Mouse (Mus musculus) hindbrain, embryonic 12.5 days (tissue): ENCODE data around the gene Nktr. TPM values are rescaled to one million over a fixed set of nuclear protein-coding genes. Genes with fewer than 3 reads are reported as not detected.

Source experiments
- ATAC-seq: fragments of 200-750 bp; cut with Nextera tagmentation; 2 replicates; pipeline ENCODE4 v1.8.0; 2017; ENCODE audit warnings: moderate TSS enrichment; ENCODE audit not compliant: low FRiP score
- H3K27ac ChIP-seq: fragments of 300-500 bp; sonication (generic); 2 replicates; pipeline ENCODE4 v1.5.1; 2016; ENCODE audit warnings: mild to moderate bottlenecking
- H3K27me3 ChIP-seq: fragments of 300-500 bp; sonication (generic); 2 replicates; pipeline ENCODE4 v1.6.1; 2016; ENCODE audit warnings: mild to moderate bottlenecking
- H3K36me3 ChIP-seq: fragments of 300-500 bp; sonication (generic); 2 replicates; pipeline ENCODE4 v1.6.1; 2016; ENCODE audit warnings: mild to moderate bottlenecking
- H3K4me1 ChIP-seq: fragments of 300-500 bp; sonication (generic); 2 replicates; pipeline ENCODE4 v1.6.1; 2016
- H3K4me2 ChIP-seq: fragments of 300-500 bp; sonication (generic); replicated peaks from 2 replicates; pipeline ENCODE4 v1.6.1; 2016; ENCODE audit warnings: mild to moderate bottlenecking
- H3K4me3 ChIP-seq: fragments of 300-500 bp; sonication (generic); 2 replicates; pipeline ENCODE4 v1.5.1; 2016; ENCODE audit warnings: mild to moderate bottlenecking
- H3K9ac ChIP-seq: fragments of 300-500 bp; sonication (generic); 2 replicates; pipeline ENCODE4 v1.6.1; 2016; ENCODE audit warnings: mild to moderate bottlenecking, moderate library complexity
- H3K9me3 ChIP-seq: fragments of 300-500 bp; sonication (generic); replicated peaks from 2 replicates; pipeline ENCODE4 v1.6.1; 2016; ENCODE audit warnings: mild to moderate bottlenecking
- WGBS: fragments of 180-500 bp; shearing (Covaris S2); methylation state at CpG from one replicate; pipeline ENCODE4 v1.1.7; 2016; 5-methylcytosine and 5-hydroxymethylcytosine counted together
- polyA plus RNA-seq: library from polyadenylated mRNA; unstranded; fragments of >200 nt; fragmentation: Nextera tagmentation; extraction: Ambion mirVana; gene quantifications from 2 replicates; pipeline ENCODE4 v1.2.1, GENCODE M21; 2016

Gene Nktr
- polyA plus RNA-seq, 1 experiment from 2014 or later = 77.5 TPM

DNA sequence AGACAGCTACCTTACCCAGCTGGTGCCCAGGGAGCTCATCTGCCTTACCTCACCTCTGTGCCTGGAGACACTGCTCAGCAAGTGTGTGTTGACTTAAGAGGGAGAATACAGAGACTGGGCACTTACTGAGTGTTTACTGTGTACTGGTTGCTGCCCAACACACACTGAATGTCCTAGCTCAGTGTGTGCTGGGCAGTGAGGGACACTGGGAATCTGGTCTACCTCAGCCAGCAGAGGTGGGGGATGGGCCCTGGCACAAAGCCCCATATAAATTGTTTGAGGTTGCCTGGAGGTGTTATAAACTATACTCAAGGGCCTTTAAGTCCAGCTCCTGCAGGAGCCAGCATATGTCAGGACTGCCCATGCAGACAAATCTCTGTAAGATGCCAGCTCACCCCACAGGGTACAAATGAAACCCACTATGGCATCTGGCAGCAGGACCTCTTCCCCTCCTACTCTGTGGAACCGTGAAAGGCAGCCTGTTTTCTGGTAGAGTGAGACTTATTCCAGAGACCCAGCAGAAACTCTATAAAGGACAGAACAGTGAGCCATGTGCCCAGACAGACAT lies 76.1 kb downstream of the Nktr start:
- Histone ChIP-seq H3K4me1 (peaks cover 14% of the 10 kb centered on the region; the same call in 1 of the 2 replicates), H3K36me3 (no peaks in the 10 kb centered on the region), H3K4me3 (no peak overlapping the region), H3K4me2 (no peak overlapping the region), H3K9ac (peak overlapping the region; percentile 18; the same call in 1 of the 2 replicates), H3K9me3 (no peaks in the 10 kb centered on the region), H3K27ac (no peak overlapping the region), H3K27me3 (0 out of 2 replicates have a peak, but pooled peaks cover 5% of the 10 kb centered on the region)
- no peak for ATAC-seq
- 67% methylated on average over 1 of the region's 1 CpGs for WGBS

DNA sequence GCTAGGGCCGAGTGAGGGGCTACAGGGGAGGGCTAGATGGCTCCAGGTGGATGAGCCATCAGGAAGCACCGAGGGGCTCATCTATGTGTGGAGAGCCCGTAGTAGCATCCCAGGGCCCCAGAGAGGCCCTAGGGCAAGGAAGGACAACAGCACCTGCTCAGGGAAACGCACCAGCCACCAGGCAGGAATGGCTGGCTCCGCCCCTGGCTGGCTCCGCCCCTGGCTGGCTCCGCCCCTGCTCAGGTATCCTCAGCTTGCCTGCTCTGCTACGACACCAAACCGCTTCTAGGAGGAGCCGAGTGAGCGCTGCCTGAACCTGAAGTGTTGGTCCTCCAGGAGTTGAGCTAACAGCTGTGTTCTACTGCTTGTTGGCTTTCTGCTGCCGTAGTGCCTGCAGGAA lies 78.8 kb downstream of the Nktr start:
- H3K9ac ChIP-seq = no peak overlapping the region
- H3K4me3 ChIP-seq = no peak overlapping the region
- ATAC-seq = no peak

DNA sequence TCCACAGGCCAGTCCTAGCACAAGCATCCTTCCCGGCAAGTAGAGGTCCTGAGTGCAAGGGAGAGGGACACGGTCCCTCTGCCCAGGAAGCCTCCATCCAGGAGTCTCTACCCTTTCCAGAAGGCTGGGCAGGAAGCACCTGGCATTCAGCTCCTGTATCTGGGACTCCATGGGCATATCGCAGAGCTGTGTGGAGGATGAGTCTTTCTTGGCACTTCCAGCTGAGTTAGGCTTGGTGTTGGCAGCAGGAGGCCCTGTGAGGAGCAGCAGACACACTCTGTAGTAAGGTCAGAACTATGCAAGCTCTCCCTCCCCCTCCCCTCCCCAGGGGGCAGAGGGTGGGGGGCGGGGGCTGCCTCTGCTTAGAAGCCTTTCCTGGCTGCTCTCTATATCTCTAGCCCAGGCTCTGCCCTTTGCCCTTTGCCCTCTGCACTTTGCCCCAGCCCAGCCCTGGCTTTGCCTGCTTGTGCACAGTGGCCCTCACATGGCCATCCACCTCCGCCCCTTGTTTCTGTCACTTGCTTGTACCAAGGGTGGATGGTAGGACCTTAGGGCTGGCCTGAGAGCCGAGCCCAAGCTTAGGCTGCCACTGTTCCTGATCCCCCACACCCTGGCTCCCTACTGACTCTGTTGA lies 80.0 kb downstream of the Nktr start:
- ATAC-seq = no peak
- H3K27ac ChIP-seq = no peak overlapping the region
- H3K36me3 ChIP-seq = no peaks in the 10 kb centered on the region
- H3K4me2 ChIP-seq = no peak overlapping the region
- H3K4me1 ChIP-seq = peaks cover 14% of the 10 kb centered on the region; the same call in 1 of the 2 replicates
- no peaks in the 10 kb centered on the region for H3K9me3 ChIP-seq
- no peak overlapping the region for H3K9ac ChIP-seq
- no peaks in the 10 kb centered on the region for H3K27me3 ChIP-seq
- 33% methylated on average over 6 of the region's 6 CpGs for WGBS
- H3K4me3 ChIP-seq = no peak overlapping the region

More for the DNA sequence above, 78.8 kb downstream of the Nktr start:
- Histone ChIP-seq H3K27ac (no peak overlapping the region), H3K27me3 (no peaks in the 10 kb centered on the region), H3K36me3 (no peaks in the 10 kb centered on the region), H3K4me1 (peaks cover 14% of the 10 kb centered on the region; the same call in 1 of the 2 replicates), H3K4me2 (no peak overlapping the region), H3K9me3 (no peaks in the 10 kb centered on the region)
- WGBS = 28% methylated on average over 12 of the region's 12 CpGs

GRCm38 (mm10) chr9:121802747-121803146 lies 83.8 kb downstream of the Nktr start:
- Histone ChIP-seq H3K9ac (no peak overlapping the region), H3K27me3 (no peaks in the 10 kb centered on the region), H3K9me3 (no peaks in the 10 kb centered on the region), H3K4me2 (no peak overlapping the region), H3K27ac (no peak overlapping the region), H3K4me1 (peaks cover 21% of the 10 kb centered on the region), H3K4me3 (no peak overlapping the region), H3K36me3 (no peaks in the 10 kb centered on the region)
- no peak for ATAC-seq
- 64% methylated on average over 7 of the region's 7 CpGs for WGBS

Other genes with a start within 250 kb of the Nktr start
- 0.88 and 1.2 TPM in 2 replicates for gene Cck, start 223.5 kb upstream of the Nktr start, polyA plus RNA-seq
- 0.33 TPM in 1 of 2 replicates, not detected in the other for gene Lyzl4, start 77.1 kb upstream of the Nktr start, polyA plus RNA-seq
- 0.44 and 0.66 TPM in 2 replicates for gene Vipr1, start 76.5 kb upstream of the Nktr start, polyA plus RNA-seq
- 25.9 and 28.7 TPM in 2 replicates for gene Sec22c, start 13.7 kb upstream of the Nktr start, polyA plus RNA-seq
- gene Ss18l2, start 8.8 kb upstream of the Nktr start, polyA plus RNA-seq = 103 and 130 TPM in 2 replicates
- gene Zfp651, start 40.2 kb downstream of the Nktr start, polyA plus RNA-seq = 11.6 and 12.4 TPM in 2 replicates
- gene Klhl40, start 58.4 kb downstream of the Nktr start, polyA plus RNA-seq = 0.48 and 2.7 TPM in 2 replicates
- 0.13 and 0.15 TPM in 2 replicates for gene Hhatl, start 73.3 kb downstream of the Nktr start, polyA plus RNA-seq
- 2.9 and 4.4 TPM in 2 replicates for gene Ccdc13, start 120.3 kb downstream of the Nktr start, polyA plus RNA-seq
- 139 and 144 TPM in 2 replicates for gene Higd1a, start 139.2 kb downstream of the Nktr start, polyA plus RNA-seq
- 1.2 and 1.3 TPM in 2 replicates for gene Ackr2, start 179.2 kb downstream of the Nktr start, polyA plus RNA-seq
- not detected in 2 replicates for gene Cyp8b1, start 197.1 kb downstream of the Nktr start, polyA plus RNA-seq
- gene Fam198a, start 231.8 kb downstream of the Nktr start, polyA plus RNA-seq = 1.8 and 2.6 TPM in 2 replicates